Mouse (Mus musculus) ES-Bruce4 (cell line): ENCODE data around the gene Chek2. TPM values are rescaled to one million over a fixed set of nuclear protein-coding genes. Genes with fewer than 3 reads are reported as not detected.

ENCODE experiments used
- H3K27ac ChIP-seq: 2 replicates; pipeline ENCODE4 v1.5.1; 2012; ENCODE audit warnings: low read length, inconsistent platforms; ENCODE audit not compliant: insufficient read depth
- H3K27me3 ChIP-seq: 2 replicates; pipeline ENCODE4 v1.6.1; 2012; ENCODE audit warnings: mild to moderate bottlenecking, low read length, inconsistent platforms; ENCODE audit not compliant: control insufficient read depth, poor library complexity, insufficient read depth, severe bottlenecking
- H3K36me3 ChIP-seq: 2 replicates; pipeline ENCODE4 v1.6.1; 2012; ENCODE audit warnings: inconsistent platforms, mild to moderate bottlenecking, low read length, moderate library complexity; ENCODE audit not compliant: control insufficient read depth, poor library complexity, insufficient read depth, severe bottlenecking
- H3K4me1 ChIP-seq: one replicate; pipeline ENCODE4 v1.8.1; 2011; ENCODE audit warnings: low read length; ENCODE audit not compliant: control insufficient read depth, insufficient read depth
- H3K4me3 ChIP-seq: 2 replicates; pipeline ENCODE4 v1.5.1; 2011; ENCODE audit warnings: low read depth, mild to moderate bottlenecking, low read length
- H3K9ac ChIP-seq: 2 replicates; pipeline ENCODE4 v1.6.1; 2012; ENCODE audit warnings: low read depth, mild to moderate bottlenecking, inconsistent platforms; ENCODE audit not compliant: poor library complexity, severe bottlenecking
- H3K9me3 ChIP-seq: replicated peaks from 2 replicates; pipeline ENCODE4 v1.6.1; 2012; ENCODE audit warnings: mild to moderate bottlenecking, low read length, inconsistent platforms; ENCODE audit not compliant: control insufficient read depth, poor library complexity, insufficient read depth, severe bottlenecking
- CTCF ChIP-seq: IDR thresholded peaks from one replicate; pipeline ENCODE4 v1.8.1; 2011; ENCODE audit warnings: low read depth, low read length
- EP300 ChIP-seq: IDR thresholded peaks from 2 replicates; pipeline ENCODE4 v1.6.1; 2011; ENCODE audit warnings: low read depth, low read length; ENCODE audit not compliant: insufficient read depth
- POLR2A ChIP-seq: IDR thresholded peaks from one replicate; pipeline ENCODE4 v1.8.1; 2011; ENCODE audit warnings: low read length; ENCODE audit not compliant: insufficient read depth
- polyA plus RNA-seq: library from polyadenylated mRNA; stranded (reverse); fragments of >200 nt; gene quantifications from 2 replicates; pipeline ENCODE4 v1.2.4, GENCODE M21; 2011; ENCODE audit warnings: low read depth; ENCODE audit not compliant: missing spikeins, insufficient read depth, insufficient read length

The Chek2 gene
- polyA plus RNA-seq, 1 experiment: 107 TPM

- Histone ChIP-seq H3K9ac (no peak overlapping the region), H3K27ac (no peak overlapping the region), H3K9me3 (no peaks in the 10 kb centered on the region), H3K4me1 (no peaks in the 10 kb centered on the region), H3K4me3 (no peak overlapping the region), H3K27me3 (no peaks in the 10 kb centered on the region), H3K36me3 (no peaks in the 10 kb centered on the region)
- no peak for TF ChIP-seq CTCF
- TF ChIP-seq POLR2A: no peak
- TF ChIP-seq EP300: no peak
Observed at GRCm38 (mm10) chr5:110898169-110898568, 58.4 kb downstream of the Chek2 start.

- Histone ChIP-seq H3K4me3 (no peak overlapping the region), H3K27ac (no peak overlapping the region), H3K27me3 (no peaks in the 10 kb centered on the region), H3K9ac (no peak overlapping the region), H3K9me3 (no peaks in the 10 kb centered on the region), H3K4me1 (no peaks in the 10 kb centered on the region), H3K36me3 (no peaks in the 10 kb centered on the region)
- TF ChIP-seq CTCF (no peak), EP300 (no peak), POLR2A (no peak)
Observed at GRCm38 (mm10) chr5:110898785-110899184, 59.0 kb downstream of the Chek2 start.

- Histone ChIP-seq H3K9ac (no peak overlapping the region), H3K36me3 (no peaks in the 10 kb centered on the region), H3K4me3 (no peak overlapping the region), H3K27ac (no peak overlapping the region), H3K27me3 (no peaks in the 10 kb centered on the region), H3K9me3 (no peaks in the 10 kb centered on the region), H3K4me1 (no peaks in the 10 kb centered on the region)
- TF ChIP-seq CTCF (no peak), POLR2A (no peak), EP300 (no peak)
Observed at GRCm38 (mm10) chr5:110900331-110900730, 60.6 kb downstream of the Chek2 start.

GRCm38 (mm10) chr5:110906708-110907107 is 66.9 kb downstream of the Chek2 start:
- TF ChIP-seq POLR2A: no peak
- Histone ChIP-seq H3K27me3 (no peaks in the 10 kb centered on the region), H3K9ac (no peak overlapping the region), H3K36me3 (no peaks in the 10 kb centered on the region), H3K27ac (no peak overlapping the region), H3K4me1 (no peaks in the 10 kb centered on the region), H3K9me3 (no peaks in the 10 kb centered on the region), H3K4me3 (no peak overlapping the region)

GRCm38 (mm10) chr5:110908879-110909278 is 69.1 kb downstream of the Chek2 start:
- Histone ChIP-seq H3K27ac (no peak overlapping the region), H3K36me3 (no peaks in the 10 kb centered on the region), H3K4me1 (no peaks in the 10 kb centered on the region), H3K27me3 (no peaks in the 10 kb centered on the region), H3K9ac (no peak overlapping the region), H3K9me3 (no peaks in the 10 kb centered on the region), H3K4me3 (no peak overlapping the region)
- TF ChIP-seq CTCF (no peak), POLR2A (no peak), EP300 (no peak)

GRCm38 (mm10) chr5:110909955-110910589 is 70.3 kb downstream of the Chek2 start:
- H3K9ac ChIP-seq: no peak overlapping the region
- H3K27me3 ChIP-seq: no peaks in the 10 kb centered on the region
- no peaks in the 10 kb centered on the region for H3K9me3 ChIP-seq
- H3K4me1 ChIP-seq: no peaks in the 10 kb centered on the region
- no peaks in the 10 kb centered on the region for H3K36me3 ChIP-seq
- no peak overlapping the region for H3K27ac ChIP-seq
- TF ChIP-seq EP300 (no peak), CTCF (no peak), POLR2A (no peak)
- H3K4me3 ChIP-seq: no peak overlapping the region
